Mouse (Mus musculus) ovary, postnatal 14 days (tissue): ENCODE measurements at regions not wholly inside any gene's neighbourhood (a gene's known extent, or its start where the extent isn't known, plus 50 kb on each side); places are given as distances from the start of the nearest gene placed in this dataset.

Experiments used
- DNase-seq: peaks from one replicate; pipeline ENCODE4 v3.0.0; 2022; ENCODE audit warnings: low spot score

DNA sequence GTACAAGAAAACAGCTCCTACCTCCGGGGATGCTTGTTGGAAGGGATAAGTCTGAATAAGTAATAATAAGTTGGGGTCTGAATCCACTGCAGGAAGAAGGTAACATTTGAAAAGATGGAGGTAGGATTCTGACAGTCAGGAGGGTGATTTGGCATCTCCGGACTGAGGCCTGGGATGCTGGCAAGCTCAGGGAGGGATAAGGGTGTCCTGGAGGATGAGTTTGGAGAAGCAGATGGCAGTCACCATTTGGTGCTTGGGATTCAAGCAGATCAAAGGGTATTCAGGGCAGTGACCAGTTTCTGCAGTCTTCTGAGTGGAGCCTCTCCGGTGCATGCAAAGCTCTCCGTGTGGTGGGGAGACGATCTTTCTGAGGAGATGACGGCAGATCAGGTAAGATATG is 62.9 kb upstream of the Gm2310 start:
- no peak for DNase-seq

DNA sequence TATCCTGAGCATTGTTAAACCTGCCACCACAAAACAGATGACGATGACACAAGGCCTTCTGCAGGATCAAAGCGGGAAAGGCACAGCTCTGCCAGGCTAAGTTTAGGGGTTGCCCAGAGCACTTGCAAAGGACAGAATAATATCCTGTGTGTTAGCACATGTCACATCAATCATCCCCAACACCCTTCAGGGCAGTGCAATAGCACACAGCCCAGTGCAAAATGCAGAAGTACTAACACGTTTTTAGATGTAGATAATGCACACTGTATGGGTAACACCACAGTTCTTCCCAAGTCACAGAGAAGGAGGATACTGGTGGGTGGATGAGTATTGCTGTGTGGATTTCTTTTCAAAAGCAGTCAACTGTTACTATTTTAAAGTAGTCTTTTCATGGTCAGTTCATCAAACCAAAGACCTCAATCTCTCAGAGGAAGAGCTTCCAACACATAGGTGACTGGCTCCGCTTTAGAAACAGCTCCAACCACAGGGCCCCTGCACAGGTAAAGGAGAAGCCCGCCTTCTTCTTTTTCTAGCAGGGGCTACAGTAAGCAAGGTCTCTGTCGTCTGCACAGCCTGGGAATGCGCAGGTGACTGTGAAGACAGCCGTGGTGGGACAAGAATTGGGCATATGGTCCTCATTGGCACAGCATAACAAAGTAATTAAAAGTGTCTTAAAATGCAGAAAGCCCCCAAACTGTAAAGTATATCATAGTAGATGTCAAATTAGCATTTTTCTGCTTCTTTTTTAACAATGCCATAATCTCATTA is 61.6 kb upstream of the Gm2310 start:
- DNase-seq: no peak

DNA sequence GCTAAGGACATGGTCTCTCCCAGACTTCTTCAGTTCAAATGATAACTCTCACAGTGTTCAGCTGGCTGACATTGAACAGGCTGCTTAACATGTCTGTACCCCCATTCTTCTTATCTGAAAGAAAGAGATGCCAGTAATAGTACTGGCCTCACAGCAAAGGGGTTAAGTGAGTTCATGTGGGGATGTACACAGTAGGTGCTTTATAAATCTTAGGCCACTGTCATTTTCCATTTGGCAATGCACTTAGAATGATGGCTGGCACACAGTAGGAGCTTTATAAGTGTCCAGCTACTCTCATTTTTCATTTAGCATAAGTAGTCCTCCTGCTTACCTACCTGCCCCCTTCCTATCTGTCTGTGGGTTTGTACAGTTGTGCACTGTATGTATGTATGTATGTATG is 60.3 kb upstream of the Gm2310 start:
- DNase-seq: no peak

DNA sequence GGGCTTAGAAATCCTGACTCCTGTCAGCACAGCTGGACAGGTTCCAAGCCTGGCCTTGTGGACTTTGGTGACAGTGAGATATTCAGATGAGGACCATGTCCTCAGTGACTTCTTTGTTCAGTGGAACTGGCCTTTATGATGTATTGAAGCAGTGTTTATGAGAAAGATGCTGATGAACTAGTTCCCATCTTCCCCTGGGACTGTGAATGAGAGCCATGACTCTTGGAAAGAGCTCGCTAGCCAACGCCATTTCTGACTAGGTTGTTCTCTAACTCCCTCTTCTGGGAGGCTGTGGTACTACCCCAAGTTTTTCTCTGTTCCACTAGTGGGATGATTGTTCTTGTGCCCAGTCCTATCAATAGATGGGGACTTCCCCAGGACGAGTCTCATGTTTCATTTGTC is 57.7 kb upstream of the Gm2310 start:
- DNase-seq: peak; percentile 37

DNA sequence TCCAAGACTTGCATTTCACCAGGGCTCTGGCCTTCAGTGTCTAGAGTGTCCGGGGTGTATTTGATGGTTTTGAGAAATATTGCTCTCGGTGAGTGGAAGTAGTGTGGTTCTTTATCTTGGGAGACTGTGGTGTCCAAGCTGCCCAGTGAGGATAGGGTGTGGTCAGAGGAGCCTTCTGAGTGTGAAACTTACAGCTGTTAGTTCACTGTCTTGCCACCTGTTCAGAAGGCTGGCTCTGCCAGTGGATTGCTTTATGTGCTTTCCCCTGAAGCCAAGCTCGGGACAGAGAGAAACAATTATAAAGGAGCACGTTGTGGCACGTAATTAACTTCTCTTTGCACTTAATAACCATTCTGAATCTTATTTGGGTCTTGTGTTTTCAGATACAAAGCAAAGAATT is 57.2 kb upstream of the Gm2310 start:
- no peak for DNase-seq

DNA sequence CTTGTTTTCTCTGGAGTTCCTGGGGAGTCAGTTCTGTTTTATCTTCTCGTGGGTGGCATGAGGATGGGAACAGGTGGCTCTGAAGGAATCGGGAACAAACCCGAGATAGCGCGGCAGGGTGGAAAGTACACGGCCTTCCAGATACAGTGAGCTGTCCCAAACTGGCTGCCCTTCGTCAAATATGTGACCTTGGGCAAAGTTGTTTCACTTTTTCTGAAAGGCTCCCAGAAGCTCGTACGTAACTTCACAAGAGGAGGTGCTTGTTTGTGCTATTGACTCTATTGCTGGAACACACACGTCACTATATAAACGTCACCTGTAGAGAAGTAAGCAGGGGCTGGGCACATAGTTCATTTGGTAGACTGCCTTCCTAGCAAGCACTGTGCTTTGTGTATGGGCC is 49.9 kb upstream of the Gm2310 start:
- peak; percentile 12 for DNase-seq
